Mouse (Mus musculus) liver, embryonic 13.5 days (tissue): ENCODE data around the gene Pou6f2. TPM values are rescaled to one million over a fixed set of nuclear protein-coding genes. Genes with fewer than 3 reads are reported as not detected.

Source experiments
- ATAC-seq: fragments of 200-750 bp; cut with Nextera tagmentation; 2 replicates; pipeline ENCODE4 v1.8.0; 2017; ENCODE audit warnings: low read depth, mild to moderate bottlenecking, moderate number of reproducible peaks, moderate library complexity
- DNase-seq: peaks from one replicate; pipeline ENCODE4 v3.0.0; 2022
- H3K27ac ChIP-seq: fragments of 300-500 bp; sonication (generic); 2 replicates; pipeline ENCODE4 v1.5.1; 2015; ENCODE audit warnings: moderate library complexity, mild to moderate bottlenecking, inconsistent platforms
- H3K27me3 ChIP-seq: fragments of 300-500 bp; sonication (generic); 2 replicates; pipeline ENCODE4 v1.6.1; 2015; ENCODE audit warnings: mild to moderate bottlenecking, inconsistent platforms
- H3K36me3 ChIP-seq: fragments of 300-500 bp; sonication (generic); 2 replicates; pipeline ENCODE4 v1.6.1; 2015; ENCODE audit warnings: mild to moderate bottlenecking, inconsistent platforms
- H3K4me1 ChIP-seq: fragments of 300-500 bp; sonication (generic); replicated peaks from 2 replicates; pipeline ENCODE4 v1.6.1; 2015; ENCODE audit warnings: inconsistent platforms
- H3K4me2 ChIP-seq: fragments of 300-500 bp; sonication (generic); 2 replicates; pipeline ENCODE4 v1.6.1; 2015; ENCODE audit warnings: inconsistent platforms, mild to moderate bottlenecking, moderate library complexity
- H3K4me3 ChIP-seq: fragments of 300-500 bp; sonication (generic); replicated peaks from 2 replicates; pipeline ENCODE4 v1.5.1; 2015; ENCODE audit warnings: mild to moderate bottlenecking, inconsistent platforms
- H3K9ac ChIP-seq: fragments of 300-500 bp; sonication (generic); 2 replicates; pipeline ENCODE4 v1.6.1; 2015; ENCODE audit warnings: mild to moderate bottlenecking, inconsistent platforms
- H3K9me3 ChIP-seq: fragments of 300-500 bp; sonication (generic); replicated peaks from 2 replicates; pipeline ENCODE4 v1.6.1; 2016; ENCODE audit warnings: inconsistent platforms
- WGBS: fragments of 180-500 bp; shearing (Covaris S2); methylation state at CpG from one replicate; pipeline ENCODE4 v1.1.7; 2015; ENCODE audit not compliant: insufficient replicate concordance; 5-methylcytosine and 5-hydroxymethylcytosine counted together
- polyA plus RNA-seq: library from polyadenylated mRNA; unstranded; fragments of >200 nt; fragmentation: Nextera tagmentation; extraction: Ambion mirVana; gene quantifications from 2 replicates; pipeline ENCODE4 v1.2.1, GENCODE M21; 2015

The Pou6f2 gene
- polyA plus RNA-seq, 1 experiment from 2014 or later = not detected

- H3K27me3 ChIP-seq = no peaks in the 10 kb centered on the region
- H3K4me1 ChIP-seq = no peaks in the 10 kb centered on the region
- 81% methylated on average over 14 of the region's 14 CpGs for WGBS
- no peak for ATAC-seq
- H3K4me2 ChIP-seq = no peak overlapping the region
- no peaks in the 10 kb centered on the region for H3K9me3 ChIP-seq
- H3K27ac ChIP-seq = no peak overlapping the region
- no peaks in the 10 kb centered on the region for H3K36me3 ChIP-seq
- no peak overlapping the region for H3K4me3 ChIP-seq
- H3K9ac ChIP-seq = no peak overlapping the region
- DNase-seq = no peak
These were observed 186.2 kb downstream of the Pou6f2 start for GRCm38 (mm10) chr13:18211242-18211641.

DNA sequence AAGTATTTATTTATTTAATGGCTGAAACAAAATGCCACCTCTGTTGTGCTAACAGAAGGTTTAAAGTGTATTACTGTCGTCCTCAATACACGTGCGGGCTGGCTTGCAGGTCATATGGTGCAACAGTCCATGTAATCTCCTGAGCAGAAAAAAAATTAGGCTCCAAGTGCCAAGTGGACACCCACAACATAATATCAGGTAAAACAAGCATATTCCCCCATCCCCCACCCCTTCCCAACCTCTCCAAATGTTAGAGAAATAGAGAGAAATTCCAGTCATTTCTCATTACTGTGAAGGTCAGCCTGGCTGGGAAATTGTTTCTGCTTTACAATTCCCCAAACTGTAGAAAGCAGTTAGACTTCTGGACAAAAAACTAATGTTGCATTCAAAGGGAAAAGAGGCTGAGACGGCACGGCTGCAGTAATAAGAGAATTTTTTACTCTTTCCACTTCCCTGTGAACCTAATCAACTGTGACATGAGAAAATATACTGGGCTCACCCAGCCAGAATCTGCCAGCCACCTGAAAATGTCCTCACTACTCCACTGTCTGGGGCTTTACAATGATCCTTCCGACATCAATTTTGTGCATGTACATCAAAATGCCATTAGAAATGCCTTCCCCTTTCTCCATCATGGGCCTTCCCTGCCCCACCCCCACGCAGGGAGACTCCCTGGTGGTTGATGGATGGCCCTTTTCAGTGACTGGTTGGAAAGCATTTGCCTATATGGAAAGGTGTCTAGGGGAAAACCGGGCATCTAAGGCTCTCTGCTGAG, 192.8 kb downstream of the Pou6f2 start:
- no peak overlapping the region for H3K4me2 ChIP-seq
- 60% methylated on average over 8 of the region's 8 CpGs for WGBS
- H3K9ac ChIP-seq = no peak overlapping the region
- H3K27ac ChIP-seq = no peak overlapping the region
- no peaks in the 10 kb centered on the region for H3K36me3 ChIP-seq
- H3K4me3 ChIP-seq = no peak overlapping the region
- H3K9me3 ChIP-seq = no peaks in the 10 kb centered on the region
- ATAC-seq = no peak
- H3K27me3 ChIP-seq = no peaks in the 10 kb centered on the region
- H3K4me1 ChIP-seq = no peaks in the 10 kb centered on the region
- no peak for DNase-seq

DNA sequence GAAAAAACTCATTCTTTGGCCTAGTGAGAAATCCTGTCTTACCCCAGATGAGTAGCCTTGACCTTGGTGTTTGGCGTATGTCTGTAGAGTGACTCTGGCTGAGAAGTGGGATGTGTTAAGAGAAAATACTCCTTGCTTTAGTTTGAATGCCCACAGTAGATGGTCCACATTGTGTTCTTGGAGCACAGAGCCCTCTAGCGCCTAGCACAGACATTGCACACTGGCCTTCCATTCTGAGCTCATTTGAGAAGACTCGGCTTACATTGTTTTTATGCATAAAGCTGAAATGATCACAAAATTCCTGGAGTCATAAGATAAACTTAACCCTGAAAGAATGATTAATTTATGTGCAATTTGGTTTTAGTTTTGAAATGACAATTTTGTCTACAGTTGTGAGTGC, 223.5 kb downstream of the Pou6f2 start:
- Histone ChIP-seq H3K27ac (no peak overlapping the region), H3K9me3 (no peaks in the 10 kb centered on the region), H3K4me3 (no peak overlapping the region), H3K27me3 (no peaks in the 10 kb centered on the region), H3K4me1 (0 out of 2 replicates have a peak, but pooled peaks cover 4% of the 10 kb centered on the region), H3K36me3 (no peaks in the 10 kb centered on the region), H3K9ac (no peak overlapping the region), H3K4me2 (no peak overlapping the region)
- DNase-seq = no peak
- WGBS = 38% methylated on average over 3 of the region's 3 CpGs
- ATAC-seq = no peak

- H3K4me2 ChIP-seq = no peak overlapping the region
- no peak overlapping the region for H3K4me3 ChIP-seq
- no peaks in the 10 kb centered on the region for H3K9me3 ChIP-seq
- no peak for ATAC-seq
- H3K27ac ChIP-seq = no peak overlapping the region
- 29% methylated on average over 3 of the region's 3 CpGs for WGBS
- H3K4me1 ChIP-seq = 0 out of 2 replicates have a peak, but pooled peaks cover 4% of the 10 kb centered on the region
- DNase-seq = no peak
- H3K36me3 ChIP-seq = no peaks in the 10 kb centered on the region
- no peaks in the 10 kb centered on the region for H3K27me3 ChIP-seq
- H3K9ac ChIP-seq = no peak overlapping the region
These were observed 224.5 kb downstream of the Pou6f2 start for GRCm38 (mm10) chr13:18173021-18173420.

GRCm38 (mm10) chr13:18172334-18172733, 225.2 kb downstream of the Pou6f2 start:
- no peak for ATAC-seq
- no peak for DNase-seq
- Histone ChIP-seq H3K4me3 (no peak overlapping the region), H3K9ac (no peak overlapping the region), H3K4me2 (no peak overlapping the region), H3K36me3 (no peaks in the 10 kb centered on the region), H3K9me3 (no peaks in the 10 kb centered on the region), H3K27me3 (no peaks in the 10 kb centered on the region), H3K27ac (no peak overlapping the region), H3K4me1 (0 out of 2 replicates have a peak, but pooled peaks cover 4% of the 10 kb centered on the region)
- 27% methylated on average over 9 of the region's 9 CpGs for WGBS

DNA sequence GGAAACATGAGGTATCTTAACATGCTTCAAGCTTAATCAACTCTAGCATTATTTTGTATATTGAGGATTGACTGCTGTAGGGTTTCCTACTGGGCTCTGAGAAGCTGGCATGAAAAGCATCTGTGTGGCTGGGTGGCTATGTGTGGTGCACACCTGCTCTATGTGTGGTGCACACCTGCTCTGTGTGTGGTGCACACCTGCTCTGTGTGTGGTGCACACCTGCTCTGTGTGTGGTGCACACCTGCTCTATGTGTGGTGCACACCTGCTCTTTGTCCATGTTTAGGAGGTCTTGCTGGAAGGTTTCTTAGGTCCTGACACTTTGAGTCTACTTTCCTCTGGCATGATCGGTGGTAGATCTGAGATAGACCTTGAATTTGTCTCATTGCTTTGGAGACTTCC, 233.3 kb downstream of the Pou6f2 start:
- ATAC-seq (no peak), DNase-seq (no peak)
- no peaks in the 10 kb centered on the region for H3K36me3 ChIP-seq
- no peaks in the 10 kb centered on the region for H3K27me3 ChIP-seq
- 66% methylated on average over 1 of the region's 1 CpGs for WGBS
- H3K9me3 ChIP-seq = no peaks in the 10 kb centered on the region
- H3K9ac ChIP-seq = no peak overlapping the region
- no peaks in the 10 kb centered on the region for H3K4me1 ChIP-seq
- no peak overlapping the region for H3K4me2 ChIP-seq
- no peak overlapping the region for H3K4me3 ChIP-seq
- no peak overlapping the region for H3K27ac ChIP-seq

GRCm38 (mm10) chr13:18160566-18160965, 236.9 kb downstream of the Pou6f2 start:
- H3K9me3 ChIP-seq = no peaks in the 10 kb centered on the region
- H3K27me3 ChIP-seq = no peaks in the 10 kb centered on the region
- 45% methylated on average over 5 of the region's 5 CpGs for WGBS
- no peaks in the 10 kb centered on the region for H3K4me1 ChIP-seq
- H3K4me3 ChIP-seq = no peak overlapping the region
- ATAC-seq (no peak), DNase-seq (no peak)
- H3K27ac ChIP-seq = no peak overlapping the region
- no peak overlapping the region for H3K4me2 ChIP-seq
- H3K36me3 ChIP-seq = no peaks in the 10 kb centered on the region
- H3K9ac ChIP-seq = no peak overlapping the region

DNA sequence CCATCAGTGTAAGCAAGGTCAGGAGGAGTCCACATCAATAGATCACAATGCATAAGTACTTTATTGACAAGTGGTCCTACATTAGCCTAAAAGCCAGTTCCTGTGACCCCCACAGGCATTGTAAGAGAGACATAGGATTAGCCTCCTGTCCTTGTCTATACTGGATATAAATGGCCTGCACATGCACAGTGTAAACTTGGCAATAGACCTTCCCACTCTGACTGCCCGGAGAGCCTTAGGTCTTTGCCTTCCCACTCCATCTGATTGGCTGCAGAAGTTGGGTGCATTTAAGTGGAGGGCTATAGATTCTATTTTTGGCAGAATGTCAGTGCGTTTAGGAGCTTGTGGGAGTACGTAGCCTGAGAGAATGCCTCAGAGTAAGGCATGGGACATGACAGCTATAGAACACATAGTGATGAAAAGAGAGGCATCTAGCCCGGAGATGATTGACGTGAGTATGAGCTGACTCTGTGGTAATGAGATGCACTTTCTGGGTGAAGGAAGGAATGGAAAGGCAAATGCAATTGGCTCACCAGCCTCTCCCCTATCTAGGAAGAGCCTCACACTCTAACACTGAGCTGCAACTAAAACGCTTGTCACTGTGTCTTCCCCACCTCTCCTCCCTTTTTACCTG, 243.4 kb downstream of the Pou6f2 start:
- H3K27me3 ChIP-seq = no peaks in the 10 kb centered on the region
- H3K4me2 ChIP-seq = no peak overlapping the region
- no peak for DNase-seq
- H3K9me3 ChIP-seq = no peaks in the 10 kb centered on the region
- ATAC-seq = no peak
- H3K4me3 ChIP-seq = no peak overlapping the region
- H3K27ac ChIP-seq = no peak overlapping the region
- H3K4me1 ChIP-seq = no peaks in the 10 kb centered on the region
- H3K36me3 ChIP-seq = no peaks in the 10 kb centered on the region
- 59% methylated on average over 6 of the region's 6 CpGs for WGBS
- no peak overlapping the region for H3K9ac ChIP-seq

DNA sequence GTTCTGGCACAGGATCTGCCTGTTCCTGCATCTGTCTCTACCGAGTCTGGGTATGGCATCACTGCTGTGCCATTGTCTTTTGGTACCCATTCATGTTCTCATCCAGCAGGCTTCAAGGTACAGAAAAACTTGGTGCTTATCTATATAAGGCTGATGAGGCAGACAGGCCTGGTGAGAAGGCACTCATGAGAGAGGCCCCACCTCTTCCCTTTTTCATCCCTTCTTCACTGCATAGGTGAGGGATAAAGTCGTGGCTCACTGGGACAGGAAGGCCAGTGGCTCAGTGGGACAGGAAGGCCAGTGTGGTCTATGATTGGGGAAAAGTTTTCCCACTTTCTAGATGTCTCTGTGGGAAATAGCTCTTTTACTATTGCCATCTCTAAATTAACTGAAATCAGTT, 263.8 kb downstream of the Pou6f2 start:
- Histone ChIP-seq H3K4me3 (no peak overlapping the region), H3K9me3 (no peaks in the 10 kb centered on the region), H3K36me3 (no peaks in the 10 kb centered on the region), H3K27ac (no peak overlapping the region), H3K9ac (no peak overlapping the region), H3K4me2 (no peak overlapping the region), H3K27me3 (no peaks in the 10 kb centered on the region), H3K4me1 (no peaks in the 10 kb centered on the region)
- ATAC-seq (no peak), DNase-seq (no peak)
- 46% methylated on average over 2 of the region's 2 CpGs for WGBS

DNA sequence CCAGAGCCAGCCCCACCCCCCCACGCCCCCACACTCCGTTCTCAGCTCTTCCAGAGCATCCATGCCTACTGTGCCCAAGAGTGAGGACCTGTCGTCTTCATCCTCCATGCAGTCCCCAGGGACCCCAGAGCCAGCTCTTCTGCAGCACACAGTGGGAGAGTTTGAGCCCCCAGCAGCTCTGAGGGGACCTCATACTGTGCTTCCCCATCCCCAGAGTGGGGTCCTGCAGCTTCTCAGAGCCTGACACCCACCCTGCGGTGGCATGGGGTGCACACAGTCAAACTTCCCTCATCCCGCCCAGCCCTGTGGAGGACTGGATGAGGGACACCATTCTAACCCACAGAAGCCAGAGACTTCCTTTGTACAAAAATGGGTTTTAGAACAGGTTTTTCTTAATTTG, 264.3 kb downstream of the Pou6f2 start:
- H3K4me3 ChIP-seq = no peak overlapping the region
- H3K4me1 ChIP-seq = no peaks in the 10 kb centered on the region
- no peak overlapping the region for H3K27ac ChIP-seq
- H3K9ac ChIP-seq = no peak overlapping the region
- no peaks in the 10 kb centered on the region for H3K27me3 ChIP-seq
- H3K36me3 ChIP-seq = no peaks in the 10 kb centered on the region
- 43% methylated on average over 5 of the region's 5 CpGs for WGBS
- DNase-seq (no peak), ATAC-seq (no peak)
- H3K4me2 ChIP-seq = no peak overlapping the region
- no peaks in the 10 kb centered on the region for H3K9me3 ChIP-seq

- Histone ChIP-seq H3K9me3 (no peaks in the 10 kb centered on the region), H3K27me3 (no peaks in the 10 kb centered on the region), H3K4me2 (no peak overlapping the region), H3K9ac (no peak overlapping the region), H3K4me3 (no peak overlapping the region), H3K27ac (no peak overlapping the region), H3K36me3 (no peaks in the 10 kb centered on the region), H3K4me1 (no peaks in the 10 kb centered on the region)
- ATAC-seq (no peak), DNase-seq (no peak)
These were observed 266.2 kb downstream of the Pou6f2 start for GRCm38 (mm10) chr13:18131324-18131723.

DNA sequence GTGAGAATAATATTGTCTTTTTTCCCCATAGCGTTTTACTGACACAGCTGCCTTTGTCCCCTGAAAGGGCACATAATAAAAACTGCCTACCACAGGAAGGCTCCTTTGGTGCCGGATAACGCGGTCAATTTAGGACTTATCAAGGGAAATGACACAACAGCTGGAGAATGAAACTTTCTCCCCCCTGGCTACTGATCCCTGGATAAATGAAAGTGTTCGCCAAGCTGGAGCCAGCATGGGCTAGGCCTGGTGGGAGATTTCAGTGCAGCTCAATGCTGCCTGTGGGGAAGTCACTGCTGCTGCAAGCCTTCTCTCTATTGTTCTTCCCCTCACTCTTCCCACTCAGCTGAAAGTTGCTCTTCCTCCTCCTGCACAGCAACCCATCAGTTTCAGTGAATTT, 267.8 kb downstream of the Pou6f2 start:
- no peak overlapping the region for H3K9ac ChIP-seq
- no peak for DNase-seq
- no peak overlapping the region for H3K4me3 ChIP-seq
- no peak for ATAC-seq
- H3K9me3 ChIP-seq = no peaks in the 10 kb centered on the region
- 43% methylated on average over 5 of the region's 5 CpGs for WGBS
- no peaks in the 10 kb centered on the region for H3K4me1 ChIP-seq
- H3K27me3 ChIP-seq = peaks cover 7% of the 10 kb centered on the region; the same call in 1 of the 2 replicates
- H3K27ac ChIP-seq = no peak overlapping the region
- no peaks in the 10 kb centered on the region for H3K36me3 ChIP-seq
- no peak overlapping the region for H3K4me2 ChIP-seq
